Mouse (Mus musculus): ENCODE data around the gene Npff.

The Npff gene

DNA sequence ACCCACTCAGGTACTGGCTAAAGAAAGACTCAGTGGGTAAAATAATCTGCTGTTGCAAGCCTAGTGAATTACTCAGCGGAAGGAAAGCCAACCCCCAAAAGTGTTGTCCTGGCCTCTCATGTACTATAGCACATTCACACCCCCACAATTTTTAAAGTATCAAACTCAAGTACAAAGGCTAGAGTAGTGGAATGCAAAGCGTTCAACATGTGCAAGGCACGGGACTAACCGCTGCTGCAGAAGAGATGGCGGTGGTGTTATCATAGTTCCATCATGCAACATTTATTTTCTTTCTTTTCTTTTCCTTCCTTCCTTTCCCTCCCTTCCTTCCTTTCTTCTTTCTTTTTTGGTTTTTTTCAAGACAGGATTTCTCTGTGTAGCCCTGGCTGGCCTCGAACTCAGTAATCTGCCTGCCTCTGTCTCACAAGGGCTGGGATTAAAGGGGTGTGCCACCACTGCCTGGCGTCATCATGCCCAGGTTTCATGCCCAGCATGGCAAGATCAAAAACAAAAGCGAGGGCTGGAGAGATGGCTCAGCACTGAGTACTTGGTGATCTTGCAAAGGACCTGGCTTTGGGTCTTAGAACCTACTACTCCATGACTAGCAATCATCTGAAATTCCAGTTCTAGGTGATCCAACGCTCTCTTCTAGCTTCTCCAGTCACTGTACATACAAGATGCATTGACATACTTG, 18.8 kb downstream of the Npff start:
- in situ Hi-C loops (cut with MboI, MseI): no loop called here

DNA sequence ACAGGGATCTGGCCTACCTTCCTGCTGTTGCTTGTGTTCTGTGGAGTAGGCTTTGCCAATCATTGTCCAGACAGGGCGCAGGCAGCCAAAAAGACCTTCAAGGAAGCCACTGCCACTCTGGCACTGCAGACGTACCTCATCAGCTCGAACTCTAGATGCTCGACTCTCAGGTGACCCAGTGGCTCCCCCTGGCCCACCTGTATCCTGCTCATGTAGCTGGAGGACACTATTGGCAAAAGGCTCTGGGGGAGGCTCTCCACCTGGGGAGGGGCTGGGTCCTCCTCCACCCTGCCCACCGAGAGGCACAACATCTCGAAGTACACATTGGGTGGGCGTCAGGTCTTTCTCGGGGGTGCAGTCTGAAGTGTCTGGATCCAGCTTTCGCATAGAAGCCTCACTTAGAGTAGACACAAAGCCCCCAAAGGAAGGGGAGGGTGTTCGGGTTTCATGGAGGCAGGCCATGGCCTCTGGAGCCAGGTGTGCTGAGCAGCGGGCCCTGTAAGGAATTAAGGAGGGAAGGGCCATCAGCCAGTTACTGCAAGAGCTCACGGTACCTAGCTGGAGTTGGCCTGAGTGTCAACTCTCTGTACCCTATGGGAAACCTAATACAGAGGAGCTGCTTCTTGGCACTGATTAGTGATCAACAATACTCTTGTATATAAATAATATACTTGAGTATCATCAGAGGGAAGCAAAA, 19.5 kb downstream of the Npff start:
- in situ Hi-C loops (cut with MboI, MseI): no loop called here

DNA sequence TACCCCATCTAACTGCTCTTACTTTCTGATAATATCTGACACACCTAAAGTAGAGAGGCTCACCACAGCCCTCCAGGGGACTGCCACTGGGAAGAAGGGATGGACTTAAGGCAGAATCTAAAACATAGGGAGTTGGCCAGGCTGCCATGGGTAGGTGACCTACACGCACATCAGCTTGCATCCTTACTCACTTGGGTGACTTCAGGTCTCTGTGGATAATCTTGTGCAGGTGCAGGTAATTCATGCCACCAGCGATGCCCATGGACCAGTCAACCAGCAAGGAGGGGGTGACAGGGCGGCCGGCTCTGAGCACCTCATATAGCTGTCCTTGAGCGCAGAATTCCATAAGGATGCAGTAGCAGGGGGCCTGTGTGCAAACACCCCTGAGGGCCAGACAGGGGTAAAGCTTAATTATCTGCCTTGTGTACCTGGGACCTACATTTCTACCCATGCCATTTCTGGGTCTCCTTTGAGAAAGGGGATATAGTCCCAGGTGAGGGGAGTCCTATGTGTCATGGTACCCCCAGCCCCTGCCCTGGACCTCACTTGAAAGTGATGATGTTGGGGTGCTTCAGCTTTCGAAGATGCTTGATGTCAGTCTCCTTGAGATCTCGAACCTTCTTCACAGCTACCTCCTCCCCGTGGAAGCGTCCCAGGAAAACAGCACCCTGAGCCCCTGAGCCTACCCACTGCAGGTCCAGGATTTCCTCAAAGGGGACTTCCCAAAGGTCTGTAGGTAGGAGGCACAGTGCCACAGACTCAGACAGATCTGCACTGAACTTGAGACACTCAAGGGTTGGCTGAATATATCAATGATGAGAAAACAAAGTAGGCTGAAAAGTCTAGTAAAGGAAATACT, 20.6 kb downstream of the Npff start:
- in situ Hi-C loops (cut with MboI, MseI): no loop called here

DNA sequence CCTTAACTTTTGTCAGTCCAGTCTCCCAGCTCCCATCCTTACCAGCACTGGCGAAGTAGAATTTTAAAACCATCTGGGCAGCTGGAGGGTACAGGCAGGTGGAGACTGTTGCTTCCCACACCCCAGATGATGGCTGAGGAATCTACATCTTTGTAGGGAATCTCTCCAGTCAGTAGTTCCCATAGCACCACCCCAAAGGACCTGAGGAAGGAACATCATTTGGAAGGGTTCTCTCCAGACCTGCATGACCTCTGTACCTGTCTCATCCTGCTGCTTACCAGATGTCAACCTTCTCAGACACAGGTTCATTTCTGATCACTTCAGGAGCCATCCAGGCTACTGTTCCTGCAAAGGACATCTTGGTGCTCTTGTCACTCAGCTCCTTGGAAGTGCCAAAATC, 21.3 kb downstream of the Npff start, which contains the start of gene Gm10337:
TSS of gene Gm10337 (plus strand) at position 276 of the 400 bp plus-strand sequence.
- in situ Hi-C loops (cut with MboI, MseI): no loop called here

DNA sequence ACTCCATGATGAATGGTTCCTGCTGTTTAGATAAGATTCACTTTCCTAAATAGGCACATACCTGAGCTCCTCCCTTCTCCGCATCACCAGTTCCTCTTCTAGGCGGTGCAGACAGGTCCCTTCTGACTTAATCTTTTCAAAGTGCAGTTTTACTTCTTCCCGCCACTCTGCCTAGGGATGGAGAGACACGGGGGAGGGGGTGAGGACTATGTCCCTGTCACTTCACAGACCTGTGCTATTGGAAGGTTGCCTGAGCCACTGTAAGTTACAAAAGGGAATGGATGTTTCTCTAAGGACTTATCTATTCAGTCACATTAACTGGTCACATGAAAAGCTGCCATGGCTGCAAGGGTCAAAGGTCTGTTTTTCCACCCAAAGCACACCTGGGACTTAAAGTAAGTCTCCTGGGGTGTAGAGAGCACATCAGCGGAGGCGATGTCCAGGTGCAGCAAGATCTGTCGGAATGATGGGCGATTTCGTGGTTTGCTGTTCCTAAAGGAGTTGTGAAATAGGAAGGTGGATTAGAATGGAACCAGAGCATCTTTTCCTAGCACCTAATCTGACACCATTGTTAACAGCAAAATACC, 22.4 kb downstream of the Npff start:
- in situ Hi-C loops (cut with MboI, MseI): no loop called here

DNA sequence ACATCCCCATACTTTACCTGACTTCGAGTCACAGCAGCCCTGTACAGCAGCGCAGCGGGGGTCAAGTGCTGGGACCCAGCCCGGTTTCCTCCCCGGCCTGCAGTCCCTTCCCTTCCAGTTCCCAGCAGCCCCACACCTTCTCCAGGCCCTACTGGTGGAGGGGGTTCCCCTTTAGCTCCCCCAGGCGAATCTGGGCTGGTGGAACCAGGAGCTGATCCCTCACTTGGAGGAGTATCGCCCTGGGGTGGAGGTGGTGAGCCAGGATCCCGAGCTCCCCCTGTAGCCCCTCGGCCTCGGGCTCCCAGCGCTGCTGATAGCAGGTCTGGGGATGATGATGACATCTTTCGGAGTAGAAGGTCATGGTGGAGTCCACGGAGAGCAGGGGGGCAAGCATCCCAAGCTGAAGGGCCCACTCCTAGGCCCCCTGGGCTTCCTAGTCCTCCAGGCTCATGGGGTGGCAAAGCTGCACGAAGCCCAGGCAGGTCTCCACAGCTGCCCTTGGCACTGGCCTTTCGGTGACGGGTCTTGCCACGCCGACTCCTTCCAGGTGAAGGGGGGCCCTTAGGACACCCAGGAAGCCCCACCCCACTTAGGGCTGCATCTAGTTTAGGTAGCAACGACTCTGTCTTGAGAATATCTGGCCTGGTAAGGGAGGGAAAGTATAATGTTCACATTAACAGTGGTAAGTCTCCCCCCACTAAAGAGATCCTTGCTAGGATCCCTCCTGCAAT, 23.5 kb downstream of the Npff start:
- in situ Hi-C loops (cut with MboI, MseI): no loop called here

DNA sequence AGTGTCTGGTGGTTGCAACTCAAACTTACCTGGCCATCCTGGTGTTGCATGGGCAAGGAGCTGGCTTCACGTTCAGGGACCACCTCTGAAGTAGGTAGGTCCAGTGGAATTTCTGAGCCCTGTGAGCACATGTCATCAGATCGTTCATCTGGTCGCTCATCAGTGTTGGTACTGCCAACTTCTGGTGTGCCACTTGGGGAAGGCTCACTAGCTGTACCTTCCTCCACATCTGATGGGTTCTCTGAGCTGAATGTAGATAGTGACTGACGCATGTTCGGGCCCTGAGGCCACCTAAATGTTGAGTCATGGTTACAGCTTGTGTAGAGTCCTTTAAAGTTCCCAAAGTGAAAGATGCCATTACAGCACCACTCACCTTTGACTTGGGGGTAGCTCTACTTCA, 24.3 kb downstream of the Npff start:
- in situ Hi-C loops (cut with MboI, MseI): no loop called here

DNA sequence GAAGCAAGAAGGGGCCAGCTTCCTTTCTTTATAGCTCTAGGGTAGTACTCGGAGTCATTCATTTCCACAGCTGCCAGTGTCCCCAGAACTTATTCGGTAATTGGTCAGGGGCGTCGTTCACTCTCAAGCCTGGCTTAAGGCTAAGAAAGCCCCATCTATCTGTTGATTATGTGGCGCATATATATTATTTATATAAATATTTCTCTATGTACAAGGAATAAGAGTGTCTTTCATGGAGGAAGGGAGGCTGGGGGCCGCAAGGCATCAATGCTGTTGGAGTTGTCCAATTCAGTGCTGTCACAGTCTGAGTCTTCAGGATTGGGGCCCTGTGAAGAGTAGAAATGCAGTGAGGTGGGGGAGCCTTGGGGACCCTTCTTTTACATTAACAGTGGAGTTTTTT, 24.9 kb downstream of the Npff start:
- in situ Hi-C loops (cut with MboI, MseI): no loop called here

DNA sequence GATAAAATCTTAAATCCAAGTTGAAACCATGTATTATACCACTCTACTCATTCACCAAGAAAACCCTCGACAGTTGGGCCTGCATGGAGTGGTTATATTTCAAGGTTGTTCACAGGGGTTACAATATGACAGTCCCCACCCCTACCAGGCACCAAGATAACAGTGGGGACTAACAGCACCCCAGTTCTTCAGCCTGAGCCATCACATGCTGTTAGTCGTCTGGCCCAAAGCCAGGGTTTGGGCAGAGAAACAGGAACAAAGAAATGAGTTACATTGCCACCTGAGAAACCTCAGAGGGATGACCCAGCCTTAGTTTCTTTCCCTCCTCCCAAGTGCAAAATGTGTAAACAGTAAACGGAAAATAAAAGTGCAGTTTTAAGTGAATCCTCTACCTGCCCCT, 25.4 kb downstream of the Npff start:
- in situ Hi-C loops (cut with MboI, MseI): no loop called here

DNA sequence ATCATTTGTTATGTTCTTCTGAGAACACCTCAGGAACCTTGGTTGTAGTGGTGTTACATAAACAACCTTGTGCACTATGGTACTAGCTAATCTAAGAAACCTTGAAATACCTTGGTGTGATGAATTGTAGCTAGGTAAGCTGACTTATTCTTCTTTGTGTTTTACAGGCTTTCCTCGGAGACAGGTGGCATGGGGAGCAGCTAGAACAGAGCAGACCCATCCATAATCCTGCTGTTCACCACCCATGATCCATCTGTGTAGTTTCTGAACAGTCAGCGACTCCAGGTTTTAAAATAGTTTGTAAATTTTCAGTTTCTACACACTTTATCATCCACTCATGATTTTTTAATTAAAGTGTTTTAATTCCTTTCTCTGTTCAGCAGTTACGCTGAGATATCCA, 26.4 kb downstream of the Npff start:
- in situ Hi-C loops (cut with MboI, MseI): no loop called here

DNA sequence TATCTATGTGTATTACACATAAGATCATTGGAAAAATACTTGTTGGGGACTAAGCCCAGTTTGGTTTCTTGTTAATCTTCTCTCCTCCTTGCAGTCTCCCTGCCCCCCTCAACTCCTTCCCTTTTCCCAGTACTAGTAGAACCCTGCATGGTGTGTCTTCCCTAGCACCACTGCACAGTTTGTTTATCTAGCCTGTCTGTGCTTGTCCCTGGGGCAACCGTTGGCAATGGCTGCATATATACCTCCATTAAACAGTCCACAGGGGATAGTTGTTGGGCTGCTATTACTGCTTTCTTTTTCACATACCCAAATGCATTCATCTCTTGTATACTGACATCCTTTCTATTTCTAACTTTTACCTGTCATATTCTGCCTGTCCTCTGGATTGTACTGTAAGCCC, 37.1 kb downstream of the Npff start:
- in situ Hi-C loops (cut with MboI, MseI): no loop called here

DNA sequence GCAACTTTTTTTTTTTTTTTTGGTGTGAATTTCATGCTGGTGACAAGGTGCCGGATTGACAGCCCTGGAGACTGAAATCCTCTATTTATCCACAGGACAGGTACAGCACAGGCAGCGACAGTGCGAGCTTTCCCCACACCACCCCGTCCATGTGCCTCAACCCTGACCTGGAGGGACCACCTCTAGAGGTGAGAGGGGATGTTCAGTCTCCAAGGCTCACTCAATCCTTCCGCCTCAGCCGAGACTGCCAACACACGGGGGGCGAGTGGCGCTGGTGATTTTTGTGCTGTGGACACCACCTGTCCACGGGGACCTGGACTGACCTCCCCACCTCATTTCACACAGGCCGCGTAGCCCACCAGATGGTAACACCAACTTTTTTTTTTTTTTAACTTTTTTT, 38.9 kb downstream of the Npff start:
- in situ Hi-C loops (cut with MboI, MseI): no loop called here

DNA sequence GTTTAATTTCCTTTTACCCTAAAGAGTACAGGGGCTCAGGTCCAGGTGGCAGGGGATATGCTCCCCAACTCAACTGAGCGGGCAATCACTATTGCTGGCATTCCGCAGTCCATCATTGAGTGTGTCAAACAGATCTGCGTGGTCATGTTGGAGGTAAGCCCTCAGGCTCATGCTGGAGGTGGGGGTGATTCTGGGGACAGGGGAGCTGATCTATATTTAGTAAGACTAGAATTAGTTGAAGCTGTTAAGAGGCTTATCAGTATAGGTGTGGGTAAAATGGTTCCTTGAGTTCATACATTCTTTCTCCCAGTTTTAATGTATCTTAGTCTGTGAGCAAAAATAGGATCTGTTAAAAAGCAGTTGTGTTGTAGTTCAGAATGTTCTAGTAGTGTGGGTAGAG, 41.6 kb downstream of the Npff start:
- in situ Hi-C loops (cut with MboI, MseI): no loop called here

DNA sequence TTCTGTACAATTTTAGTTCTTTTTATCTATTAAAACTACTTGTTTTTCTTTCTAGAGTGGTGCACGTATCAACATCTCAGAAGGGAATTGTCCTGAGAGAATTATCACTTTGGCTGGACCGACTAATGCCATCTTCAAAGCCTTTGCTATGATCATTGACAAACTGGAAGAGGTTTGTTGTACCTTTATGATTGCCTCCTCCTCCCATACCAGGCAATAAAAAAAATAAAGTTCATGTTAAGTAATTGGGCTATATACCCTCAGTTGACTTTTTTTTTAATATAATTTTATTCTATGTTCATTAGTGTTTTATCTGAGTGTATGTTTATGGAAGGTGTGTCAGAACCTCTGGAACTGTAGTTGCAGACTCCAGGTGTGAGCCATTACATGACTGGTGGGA, 50.2 kb downstream of the Npff start:
- in situ Hi-C loops (cut with MboI, MseI): loop anchor here (5.0 kb wide), 1 partner anchor 43 kb away; the partner anchor contains the start of genes Map3k12 and Tarbp2

Data from T-helper 1 cell (primary cell).